Mouse (Mus musculus) spleen, adult 18-20 months (tissue): ENCODE measurements around the gene Bag6.

Experiments
- DNase-seq, 2 experiments: peaks; one replicate each; pipeline ENCODE4 v3.0.0; 2022; ENCODE audit warnings: mixed read lengths in 2 of 2

The Bag6 gene

GRCm38 (mm10) chr17:35147922-35148639 lies 13.1 kb downstream of the Bag6 start:
- no peak for DNase-seq

GRCm38 (mm10) chr17:35152121-35152520 lies 17.1 kb downstream of the Bag6 start:
- no peak for DNase-seq

GRCm38 (mm10) chr17:35153077-35153476 lies 18.1 kb downstream of the Bag6 start:
- DNase-seq, result no peak

- no peak for DNase-seq
Measured at GRCm38 (mm10) chr17:35153931-35154330, 19.0 kb downstream of the Bag6 start.

GRCm38 (mm10) chr17:35154616-35155015 lies 19.6 kb downstream of the Bag6 start:
- DNase-seq, result no peak

- no peak for DNase-seq
Measured at GRCm38 (mm10) chr17:35155451-35155850, 20.5 kb downstream of the Bag6 start.

- DNase-seq, result no peak
Measured at GRCm38 (mm10) chr17:35156461-35157200, 21.7 kb downstream of the Bag6 start.

- no peak for DNase-seq
Measured at GRCm38 (mm10) chr17:35157254-35157653, 22.3 kb downstream of the Bag6 start.

GRCm38 (mm10) chr17:35157661-35158175 lies 22.7 kb downstream of the Bag6 start:
- no peak for DNase-seq

- DNase-seq, result no peak
Measured at GRCm38 (mm10) chr17:35158850-35159593, 24.0 kb downstream of the Bag6 start.

- no peak for DNase-seq
Measured at GRCm38 (mm10) chr17:35159638-35160037, 24.7 kb downstream of the Bag6 start.

GRCm38 (mm10) chr17:35161421-35161820 lies 26.4 kb downstream of the Bag6 start:
- DNase-seq, result no peak

- no peak for DNase-seq
Measured at GRCm38 (mm10) chr17:35162121-35162520, 27.1 kb downstream of the Bag6 start.

- no peak for DNase-seq
Measured at GRCm38 (mm10) chr17:35162730-35163129, 27.8 kb downstream of the Bag6 start.

GRCm38 (mm10) chr17:35163326-35164081 lies 28.5 kb downstream of the Bag6 start:
- DNase-seq, result no peak

- DNase-seq, result no peak
Measured at GRCm38 (mm10) chr17:35164218-35164567, 29.2 kb downstream of the Bag6 start.

- DNase-seq, result peak; percentile 94
Measured at GRCm38 (mm10) chr17:35164568-35165450, 29.8 kb downstream of the Bag6 start, which contains the start of gene Prrc2a. Prrc2a (minus strand) TSS chr17:35164897.

GRCm38 (mm10) chr17:35165451-35166155 lies 30.6 kb downstream of the Bag6 start:
- no peak for DNase-seq

- peak in 1 of 2 experiments; percentile 69 for DNase-seq
Measured at GRCm38 (mm10) chr17:35166352-35167035, 31.5 kb downstream of the Bag6 start.

GRCm38 (mm10) chr17:35167794-35168193 lies 32.8 kb downstream of the Bag6 start:
- no peak for DNase-seq
